ENCODE assay signal across 10 mouse cellular contexts in the genomic region with DNA sequence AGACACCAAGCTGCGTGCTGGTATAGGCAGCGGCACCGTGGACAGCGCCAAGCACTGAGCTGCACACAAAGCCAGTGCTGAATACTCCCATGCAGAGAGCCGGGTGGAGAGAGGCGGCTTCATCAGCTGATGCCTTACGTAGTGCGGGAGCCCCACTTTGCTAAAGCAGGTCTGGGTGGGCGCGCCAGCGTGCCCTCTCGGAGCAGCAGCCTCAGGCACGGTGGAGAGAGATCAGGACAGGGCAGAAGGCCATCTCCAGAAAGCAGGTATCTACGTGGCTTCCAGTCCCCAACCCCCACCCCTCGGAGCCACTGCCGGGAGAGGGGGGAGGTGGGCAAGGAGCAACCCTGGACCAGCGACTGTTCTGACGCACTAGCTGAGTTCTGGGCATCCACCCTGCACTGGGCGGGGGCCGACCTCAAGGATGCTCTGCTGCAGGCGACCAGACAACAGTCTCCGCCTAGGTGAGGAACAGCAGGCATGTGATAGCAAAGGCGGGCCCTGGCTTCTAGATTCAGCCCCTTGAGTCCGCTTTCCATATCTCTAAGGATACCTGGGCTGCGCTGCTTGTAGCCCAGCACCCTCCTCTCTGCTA. TPM values are rescaled to one million over a fixed set of nuclear protein-coding genes. Genes with fewer than 3 reads are reported as not detected.
DNase-seq lines count a peak whose midpoint lies in the region; ATAC-seq and TF ChIP-seq lines count a peak whose summit lies in the region.
"Had no signal": no experiment of that assay in that cellular context is flagged by ENCODE, and none has a peak within 500 bp of the region (broad histone marks: within the 10 kb centered on the region; RNA-seq: fewer than 3 reads in every experiment).

A gene (plus strand): TSS at position 449 of the 595 bp plus-strand sequence.

- no peak for TF ChIP-seq POLR2A in limb, embryonic 14.5 days (IDR thresholded peaks at IDR 0.05; ENCODE audit: borderline replicate concordance, extremely low read depth, insufficient read depth, insufficient read length)

- peaks cover 7% of the 10 kb centered on the region for H3K27me3 ChIP-seq in forebrain, embryonic 15.5 days
- H3K27me3 ChIP-seq in kidney, embryonic 16.5 days (ENCODE audit: insufficient read depth, low read length) = peaks cover 11% of the 10 kb centered on the region
- peaks cover 15% of the 10 kb centered on the region; the same call in 1 of the 2 replicates for H3K27me3 ChIP-seq in limb, embryonic 14.5 days (ENCODE audit: control insufficient read depth, insufficient read depth, low read length)

- DNase-seq in heart, adult 11 months = peak; percentile 88
- no peak for DNase-seq in heart, postnatal 36 days
- peak; percentile 11 for DNase-seq in cerebellum, adult 11-12 months
- DNase-seq in limb, embryonic 14.5 days (ENCODE audit: low spot score) = peak; percentile 66
- peak; percentile 47 for DNase-seq in right cerebral cortex, postnatal 4 days
- no peak for DNase-seq in thymus, postnatal 10 days (ENCODE audit: low spot score in 2 of 2)

- H3K4me3 ChIP-seq in forebrain, embryonic 15.5 days = peak within 1 kb of the TSS; percentile 47
- H3K4me3 ChIP-seq in kidney, embryonic 16.5 days (ENCODE audit: low read length) = no peak within 1 kb of the TSS
- no peak within 1 kb of the TSS for H3K4me3 ChIP-seq in limb, embryonic 14.5 days (replicated peaks; ENCODE audit: low read length)

- 0 out of 2 replicates have a peak, but pooled peaks cover 4% of the 10 kb centered on the region for H3K4me1 ChIP-seq in forebrain, embryonic 15.5 days
- H3K4me1 ChIP-seq in kidney, embryonic 16.5 days (ENCODE audit: insufficient read depth, low read length) = 0 out of 2 replicates have a peak, but pooled peaks cover 5% of the 10 kb centered on the region
- no peaks in the 10 kb centered on the region for H3K4me1 ChIP-seq in limb, embryonic 14.5 days (ENCODE audit: control insufficient read depth, insufficient read depth, low read length)

- H3K36me3 ChIP-seq in forebrain, embryonic 15.5 days = no peaks in the 10 kb centered on the region
- H3K36me3 ChIP-seq in kidney, embryonic 16.5 days (ENCODE audit: insufficient read depth, low read length) = no peaks in the 10 kb centered on the region
- no peaks in the 10 kb centered on the region for H3K36me3 ChIP-seq in limb, embryonic 14.5 days (ENCODE audit: control insufficient read depth, insufficient read depth, low read length)

- WGBS in forebrain, embryonic 15.5 days = 4% methylated on average over 25 of the region's 25 CpGs
- WGBS in kidney, embryonic 16.5 days = 5% methylated on average over 25 of the region's 25 CpGs
- 6% methylated on average over 23 of the region's 25 CpGs for WGBS in limb, embryonic 14.5 days

- intact Hi-C loops in heart, postnatal 36 days (cut with DNase I) = no loop called here

- H3K27ac ChIP-seq in forebrain, embryonic 15.5 days (replicated peaks) = no peak within 1 kb of the TSS
- no peak within 1 kb of the TSS for H3K27ac ChIP-seq in kidney, embryonic 16.5 days (ENCODE audit: low read length)
- no peak within 1 kb of the TSS for H3K27ac ChIP-seq in limb, embryonic 14.5 days (replicated peaks; ENCODE audit: low read depth, low read length)

- peak within 1 kb of the TSS; percentile 71 for H3K4me2 ChIP-seq in forebrain, embryonic 15.5 days (replicated peaks)
- peak within 1 kb of the TSS; percentile 35 for H3K4me2 ChIP-seq in kidney, embryonic 16.5 days (replicated peaks; ENCODE audit: low read depth, low read length)
- H3K4me2 ChIP-seq in limb, embryonic 14.5 days (replicated peaks; ENCODE audit: low read depth, low read length, severe bottlenecking) = 0 out of 2 replicates have a peak within 1 kb of the TSS, but pooled peaks have one; percentile 22

- peak within 1 kb of the TSS; percentile 56 for H3K9ac ChIP-seq in forebrain, embryonic 15.5 days (replicated peaks)
- no peak within 1 kb of the TSS for H3K9ac ChIP-seq in kidney, embryonic 16.5 days (replicated peaks; ENCODE audit: low read length)
- H3K9ac ChIP-seq in limb, embryonic 14.5 days (ENCODE audit: low read depth, low read length, severe bottlenecking) = no peak within 1 kb of the TSS

- no peaks in the 10 kb centered on the region for H3K9me3 ChIP-seq in forebrain, embryonic 15.5 days
- no peaks in the 10 kb centered on the region for H3K9me3 ChIP-seq in kidney, embryonic 16.5 days (ENCODE audit: low read length)
- no peaks in the 10 kb centered on the region for H3K9me3 ChIP-seq in limb, embryonic 14.5 days (ENCODE audit: control insufficient read depth, low read length)

- peak; percentile 88 for ATAC-seq in forebrain, embryonic 15.5 days (replicated peaks)
- ATAC-seq in kidney, embryonic 16.5 days (ENCODE audit: low FRiP score, low TSS enrichment) = peak; percentile 93
- peak; percentile 55 for ATAC-seq in limb, embryonic 14.5 days (ENCODE audit: low FRiP score, low read depth)

RNA-seq across cellular contexts. Expression of the gene that starts here (rescaled TPM):
- not detected for total RNA-seq in heart, postnatal 36 days (2021)
- 0.66 and 0.72 TPM in 2 replicates for polyA plus RNA-seq in forebrain, embryonic 15.5 days (2015; fragmentation: Nextera tagmentation; extraction: Ambion mirVana)
- polyA plus RNA-seq in kidney, embryonic 16.5 days (2015; fragmentation: Nextera tagmentation; extraction: Ambion mirVana) = not detected in 2 replicates
- not detected in 2 replicates for polyA plus RNA-seq in limb, embryonic 14.5 days (2012; rRNA removed)
- not detected in 2 replicates for polyA plus RNA-seq in limb, embryonic 14.5 days (2014; fragmentation: Nextera tagmentation; extraction: Ambion mirVana)
- total RNA-seq: heart, postnatal 14 days had no signal
- polyA plus RNA-seq: C2C12 had no signal

Comparison
In these comparisons a context has a peak if more than half of its experiments do, and no peak if none do; other contexts are left out.
1. DNase-seq: peak in heart, adult 11 months (single experiment), cerebellum, adult 11-12 months (single experiment) and right cerebral cortex, postnatal 4 days (single experiment); none in heart, postnatal 36 days (0 of 2) and thymus, postnatal 10 days (0 of 2).
2. Peak in ATAC-seq, H3K4me3 ChIP-seq, H3K9ac ChIP-seq and H3K4me2 ChIP-seq in forebrain, embryonic 15.5 days; RNA of the gene not detected or under 1 TPM.
3. Peak in ATAC-seq and H3K4me2 ChIP-seq in kidney, embryonic 16.5 days; RNA of the gene not detected or under 1 TPM.
4. Peak in DNase-seq, ATAC-seq and H3K4me2 ChIP-seq in limb, embryonic 14.5 days; RNA of the gene not detected or under 1 TPM.
5. Peak in every context shown above with its lines, with median percentiles within 50 percentile points of each other: ATAC-seq and H3K4me2 ChIP-seq.